Mouse (Mus musculus): ENCODE data around the gene Tent5b. TPM values are rescaled to one million over a fixed set of nuclear protein-coding genes. Genes with fewer than 3 reads are reported as not detected.
A peak's percentile ranks its signal among the peaks of the same experiment; 100 is the strongest.

The Tent5b gene
- polyA plus RNA-seq, 1 experiment from 2014 or later: 1.5 TPM

DNA sequence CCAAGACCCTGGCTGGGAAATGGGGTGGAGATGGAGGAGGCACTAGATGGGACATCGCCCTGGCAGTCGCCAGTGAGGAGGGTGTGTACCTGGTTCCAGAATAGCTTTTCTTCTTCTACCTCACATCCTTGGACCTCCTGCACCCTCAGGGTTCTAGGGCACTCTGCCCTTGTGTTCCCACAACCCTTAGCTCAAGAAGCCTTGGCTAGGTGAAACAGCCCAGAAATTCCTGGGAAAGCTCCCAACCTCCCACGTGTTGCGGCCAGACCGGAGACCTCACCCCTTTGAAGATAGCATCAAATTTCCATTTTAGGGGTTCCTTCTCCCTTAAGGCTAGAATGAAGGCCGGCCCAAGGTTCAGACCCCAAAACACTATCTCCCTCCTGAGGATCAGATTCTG lies 822 bp downstream of the Tent5b start:
- peak overlapping the region; percentile 66 for H3K4me3 ChIP-seq
- peaks cover 40% of the 10 kb centered on the region for H3K4me1 ChIP-seq
- no peaks in the 10 kb centered on the region for H3K9me3 ChIP-seq
- 41% methylated on average over 6 of the region's 6 CpGs for WGBS
- peak overlapping the region; percentile 66; the same call in 1 of the 2 replicates for H3K27ac ChIP-seq
- peaks cover 82% of the 10 kb centered on the region for H3K27me3 ChIP-seq (ENCODE audit: insufficient read depth, poor library complexity, severe bottlenecking)
- H3K36me3 ChIP-seq: no peaks in the 10 kb centered on the region
- DNase-seq (ENCODE audit: low spot score): no peak

DNA sequence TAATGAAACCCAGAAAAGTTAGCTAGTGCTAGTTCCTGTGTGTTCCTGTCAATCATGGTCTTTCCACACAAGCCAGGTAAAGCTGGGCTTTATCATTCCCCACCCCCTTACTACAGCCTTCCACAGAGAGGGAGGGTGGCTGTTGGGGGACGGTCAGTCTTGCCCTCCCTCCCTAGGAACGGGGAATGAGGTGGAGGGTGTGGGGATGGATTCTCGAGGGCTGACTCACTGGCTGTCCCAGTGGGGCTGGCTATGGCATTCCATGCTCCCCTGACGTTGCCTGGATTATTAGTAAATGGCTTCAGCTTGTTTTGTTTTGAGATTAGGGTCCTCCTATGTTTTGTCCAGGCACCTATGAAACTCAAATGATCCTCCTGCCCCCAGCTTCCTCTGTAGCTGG lies 1.6 kb downstream of the Tent5b start:
- 11% methylated on average over 4 of the region's 4 CpGs for WGBS
- peaks cover 78% of the 10 kb centered on the region for H3K27me3 ChIP-seq (ENCODE audit: insufficient read depth, poor library complexity, severe bottlenecking)

DNA sequence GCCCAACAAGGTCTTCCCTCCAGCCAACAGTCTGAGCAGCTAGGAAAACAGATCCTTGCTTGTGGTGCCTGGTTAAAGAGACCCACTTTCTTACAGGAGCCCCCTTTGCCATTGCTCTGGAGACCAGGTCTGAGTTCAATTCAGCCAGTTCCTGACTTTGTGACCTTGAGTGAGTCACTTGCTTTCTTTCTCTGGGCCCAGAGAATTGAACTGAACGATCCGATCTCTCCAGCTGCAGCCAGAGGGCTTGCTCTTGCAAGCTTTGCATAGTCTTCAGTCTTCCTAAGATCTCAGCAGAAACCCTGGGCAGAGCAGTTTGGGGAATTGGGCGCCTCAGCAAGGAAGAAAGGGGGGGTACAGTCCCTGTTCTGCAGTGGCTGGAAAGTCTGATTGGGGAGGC lies 2.5 kb downstream of the Tent5b start:
- WGBS: 82% methylated on average over 3 of the region's 3 CpGs
- peaks cover 72% of the 10 kb centered on the region for H3K27me3 ChIP-seq (ENCODE audit: insufficient read depth, poor library complexity, severe bottlenecking)
- H3K4me1 ChIP-seq: peaks cover 46% of the 10 kb centered on the region
- DNase-seq (ENCODE audit: low spot score): no peak
- H3K4me3 ChIP-seq: no peak overlapping the region
- no peak overlapping the region for H3K27ac ChIP-seq
- no peaks in the 10 kb centered on the region for H3K9me3 ChIP-seq
- H3K36me3 ChIP-seq: no peaks in the 10 kb centered on the region

More for the DNA sequence above, 1.6 kb downstream of the Tent5b start:
- Histone ChIP-seq H3K27ac (0 out of 2 replicates have a peak overlapping the region, but pooled peaks have one; percentile 13), H3K36me3 (no peaks in the 10 kb centered on the region), H3K9me3 (no peaks in the 10 kb centered on the region), H3K4me3 (no peak overlapping the region), H3K4me1 (peaks cover 43% of the 10 kb centered on the region)
- no peak for DNase-seq (ENCODE audit: low spot score)

DNA sequence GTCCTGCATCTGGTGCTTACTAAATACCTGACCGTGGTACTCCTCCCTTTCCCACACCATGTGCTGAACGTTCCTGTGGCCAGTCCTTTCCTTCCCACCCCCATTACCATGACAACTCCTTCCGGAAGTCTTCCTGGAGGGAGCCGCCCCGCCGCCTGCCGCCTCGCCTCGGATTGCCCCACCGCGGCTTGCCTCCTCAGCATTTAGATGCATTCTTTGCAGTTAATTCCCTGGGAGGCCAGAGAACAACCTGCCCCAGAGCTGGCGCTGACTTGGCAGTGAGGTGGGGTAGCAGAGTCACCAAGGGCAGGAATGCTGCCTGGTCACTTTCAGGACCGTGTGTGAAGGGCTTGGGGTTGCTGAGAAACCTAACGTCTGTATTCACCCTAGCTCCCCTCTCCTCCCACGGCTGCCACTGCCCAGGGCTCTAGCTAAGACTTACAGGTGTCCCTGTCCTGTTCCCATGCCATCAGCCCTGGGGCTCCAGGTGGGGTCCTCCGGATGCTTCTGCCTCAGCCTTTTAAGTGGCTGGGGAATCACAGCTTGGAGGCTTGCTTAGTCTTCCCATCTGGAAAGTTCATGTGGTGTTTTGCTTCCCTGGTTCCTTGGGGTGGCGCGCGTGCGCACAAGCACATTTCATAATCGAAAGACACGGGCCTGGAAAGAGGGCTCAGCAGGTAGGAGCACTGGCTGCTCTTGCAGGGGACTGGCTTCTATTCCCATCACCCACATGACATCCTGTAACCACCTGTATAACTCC lies 4.5 kb downstream of the Tent5b start:
- WGBS: 11% methylated on average over 22 of the region's 22 CpGs
- H3K36me3 ChIP-seq: no peaks in the 10 kb centered on the region
- H3K4me3 ChIP-seq: peak overlapping the region; percentile 47
- DNase-seq (ENCODE audit: low spot score): no peak
- peak overlapping the region; percentile 64 for H3K27ac ChIP-seq
- H3K27me3 ChIP-seq (ENCODE audit: insufficient read depth, poor library complexity, severe bottlenecking): peaks cover 53% of the 10 kb centered on the region
- peaks cover 50% of the 10 kb centered on the region for H3K4me1 ChIP-seq
- H3K9me3 ChIP-seq: no peaks in the 10 kb centered on the region

DNA sequence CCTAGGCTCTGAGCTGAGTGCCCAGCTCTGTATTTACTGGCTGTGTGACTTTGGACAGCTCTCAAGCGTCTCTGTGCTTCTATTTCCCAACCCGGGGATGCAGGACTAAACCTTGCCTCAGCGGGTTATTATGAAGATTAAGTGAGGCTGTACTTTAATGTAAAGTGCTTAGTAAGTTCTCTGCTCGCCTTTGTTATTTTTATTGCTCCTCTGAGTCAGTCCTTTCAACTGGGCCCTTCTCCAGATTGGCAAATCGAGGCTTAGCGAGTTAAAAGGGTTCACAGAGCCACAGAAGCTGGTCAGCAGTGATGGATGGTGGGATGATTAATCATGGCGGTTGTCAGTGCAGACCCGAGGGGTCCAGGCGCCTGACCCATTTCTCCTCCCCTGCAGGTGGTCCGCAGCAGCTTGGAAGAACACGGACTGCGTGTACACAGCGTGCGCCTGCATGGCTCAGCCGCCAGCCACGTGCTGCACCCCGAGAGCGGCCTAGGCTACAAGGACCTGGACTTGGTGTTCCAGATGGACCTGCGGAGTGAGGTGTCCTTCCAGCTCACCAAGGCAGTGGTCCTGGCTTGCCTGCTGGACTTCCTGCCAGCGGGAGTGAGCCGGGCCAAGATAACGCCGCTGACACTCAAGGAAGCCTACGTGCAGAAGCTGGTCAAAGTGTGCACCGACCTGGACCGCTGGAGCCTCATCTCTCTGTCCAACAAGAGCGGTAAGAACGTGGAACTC lies 5.9 kb downstream of the Tent5b start:
- no peak for DNase-seq (ENCODE audit: low spot score)
- Histone ChIP-seq H3K9me3 (no peaks in the 10 kb centered on the region), H3K36me3 (no peaks in the 10 kb centered on the region), H3K4me1 (peaks cover 43% of the 10 kb centered on the region), H3K27me3 (ENCODE audit: insufficient read depth, poor library complexity, severe bottlenecking) (peaks cover 43% of the 10 kb centered on the region), H3K27ac (no peak overlapping the region), H3K4me3 (no peak overlapping the region)
- WGBS: 83% methylated on average over 28 of the region's 28 CpGs

DNA sequence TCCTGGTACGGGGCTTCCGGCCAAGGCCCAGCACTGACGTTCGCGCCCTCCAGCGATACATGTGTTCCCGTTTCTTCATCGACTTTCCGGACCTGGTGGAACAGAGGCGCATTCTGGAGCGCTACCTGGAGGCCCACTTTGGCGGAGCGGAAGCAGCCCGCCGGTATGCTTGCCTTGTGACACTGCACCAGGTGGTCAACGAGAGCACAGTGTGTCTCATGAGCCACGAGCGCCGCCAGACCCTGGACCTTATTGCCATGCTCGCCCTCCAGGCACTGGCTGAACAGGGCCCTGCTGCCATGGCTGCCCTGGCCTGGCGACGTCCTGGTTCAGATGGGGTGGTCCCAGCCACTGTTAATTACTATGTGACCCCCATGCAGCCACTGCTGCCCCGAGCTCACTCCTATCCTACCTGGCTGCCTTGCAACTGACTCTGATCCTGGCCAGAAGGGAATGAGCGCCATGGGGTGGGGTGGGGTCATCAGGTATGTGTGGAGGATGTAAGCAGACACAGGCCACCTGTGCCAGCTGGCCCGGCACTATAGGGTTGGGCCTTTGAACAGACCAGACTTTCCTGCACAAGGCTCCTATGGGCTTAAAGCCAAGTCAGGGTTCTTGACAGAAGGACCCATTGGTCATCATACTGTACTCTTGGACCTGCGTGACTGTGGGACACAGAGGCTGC lies 6.9 kb downstream of the Tent5b start:
- DNase-seq (ENCODE audit: low spot score): no peak
- Histone ChIP-seq H3K4me3 (no peak overlapping the region), H3K36me3 (no peaks in the 10 kb centered on the region), H3K4me1 (peaks cover 43% of the 10 kb centered on the region), H3K9me3 (no peaks in the 10 kb centered on the region), H3K27me3 (ENCODE audit: insufficient read depth, poor library complexity, severe bottlenecking) (peaks cover 33% of the 10 kb centered on the region), H3K27ac (no peak overlapping the region)
- WGBS: 87% methylated on average over 26 of the region's 26 CpGs

DNA sequence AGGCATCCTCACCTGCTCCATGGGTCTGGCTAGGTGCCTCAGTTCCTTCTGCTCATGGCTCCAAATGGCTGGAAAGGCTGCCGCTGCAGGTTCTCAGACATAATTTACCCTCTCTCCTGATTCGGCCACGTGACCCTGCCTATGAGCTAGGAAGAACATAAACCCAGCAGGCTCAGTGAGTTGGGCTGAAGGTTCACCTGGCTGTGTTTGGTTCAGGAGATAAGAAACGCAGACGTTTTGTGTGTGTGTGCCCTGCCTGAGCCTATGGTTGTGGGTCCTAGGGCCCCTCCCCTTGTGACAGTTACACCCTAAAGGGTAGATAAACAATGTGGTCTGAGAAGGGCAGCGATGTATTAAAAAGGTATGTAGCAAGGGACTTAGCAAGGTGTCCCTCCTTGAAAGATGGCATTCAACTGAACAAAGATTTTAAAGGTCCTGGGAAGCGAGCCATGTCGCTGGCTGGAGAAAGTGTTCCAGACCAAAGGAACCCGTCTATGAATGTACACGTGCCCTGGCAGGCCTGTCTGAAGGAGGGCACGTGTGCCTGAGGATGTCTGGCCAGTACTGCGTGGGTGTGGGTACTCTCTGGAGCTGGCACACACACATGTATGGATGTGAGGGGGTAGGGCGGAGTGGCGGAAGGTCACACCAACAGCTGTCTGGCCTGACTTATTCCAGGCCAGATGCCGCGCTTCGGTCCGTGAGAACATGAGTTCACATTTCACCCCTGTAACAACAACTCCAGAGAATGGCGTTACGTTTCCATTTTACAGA lies 8.9 kb downstream of the Tent5b start:
- Histone ChIP-seq H3K4me3 (no peak overlapping the region), H3K9me3 (no peaks in the 10 kb centered on the region), H3K27me3 (ENCODE audit: insufficient read depth, poor library complexity, severe bottlenecking) (peaks cover 19% of the 10 kb centered on the region), H3K27ac (peak overlapping the region; percentile 32), H3K36me3 (no peaks in the 10 kb centered on the region), H3K4me1 (peaks cover 49% of the 10 kb centered on the region)
- no peak for DNase-seq (ENCODE audit: low spot score)
- WGBS: 82% methylated on average over 20 of the region's 20 CpGs

DNA sequence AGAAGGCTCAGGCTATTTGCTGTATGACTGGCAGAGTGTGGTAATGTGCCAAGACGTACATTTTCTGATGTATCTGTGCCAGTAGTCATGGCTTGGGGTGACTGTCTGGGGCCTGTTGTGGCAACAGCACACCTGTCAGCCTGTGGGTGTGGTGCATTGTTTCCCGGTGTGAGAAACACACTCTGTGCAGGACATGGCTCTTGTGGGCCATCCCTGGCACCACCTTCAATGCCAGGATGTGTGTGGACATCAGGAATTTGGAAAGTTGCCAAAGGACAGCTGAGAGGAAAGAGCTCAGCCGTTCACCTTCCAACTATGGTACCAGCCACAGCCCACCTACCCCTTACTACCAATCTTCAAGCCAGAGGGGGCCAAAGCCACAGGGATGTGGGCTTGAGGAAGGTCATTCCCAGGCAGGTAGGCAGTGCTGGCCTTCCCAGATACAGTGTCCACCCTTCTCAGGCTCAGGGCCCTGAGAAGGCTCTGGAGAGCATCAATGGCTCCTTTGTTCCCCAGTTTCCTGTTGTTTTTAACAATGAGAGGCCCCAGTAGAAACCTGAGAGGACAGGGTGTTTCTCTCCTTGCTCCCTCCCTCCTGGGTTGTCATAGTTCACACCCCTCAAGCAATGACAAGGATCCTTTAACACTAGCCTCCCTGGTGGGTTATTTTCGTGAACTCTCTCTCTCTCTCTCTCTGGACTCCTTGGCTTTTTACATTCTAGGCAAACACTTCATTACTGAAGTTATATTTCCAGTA lies 9.7 kb downstream of the Tent5b start:
- Histone ChIP-seq H3K27me3 (ENCODE audit: insufficient read depth, poor library complexity, severe bottlenecking) (peaks cover 12% of the 10 kb centered on the region), H3K4me1 (peaks cover 49% of the 10 kb centered on the region), H3K4me3 (no peak overlapping the region), H3K36me3 (no peaks in the 10 kb centered on the region), H3K27ac (peak overlapping the region; percentile 48), H3K9me3 (no peaks in the 10 kb centered on the region)
- DNase-seq (ENCODE audit: low spot score): no peak
- WGBS: 50% methylated on average over 4 of the region's 4 CpGs

DNA sequence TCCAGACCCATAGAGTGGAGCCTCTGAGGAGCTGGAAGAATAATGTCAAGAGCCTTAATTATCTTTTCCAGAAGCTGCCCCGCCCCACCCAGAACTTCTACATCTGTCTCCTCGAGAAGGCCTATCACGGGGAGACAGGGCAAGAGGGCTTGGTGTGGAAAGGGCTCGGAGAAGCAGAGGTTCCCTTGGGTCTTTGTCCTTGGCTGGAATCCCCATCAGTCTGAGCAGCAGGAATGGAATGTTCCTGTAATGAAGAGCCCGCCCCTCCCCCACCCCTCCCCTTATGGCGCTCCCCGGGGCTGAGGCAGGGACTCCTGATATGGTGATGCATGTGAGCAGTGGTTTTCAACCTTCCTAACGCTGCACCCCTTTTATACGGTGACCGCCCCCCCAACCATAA lies 11.9 kb downstream of the Tent5b start:
- H3K36me3 ChIP-seq: no peaks in the 10 kb centered on the region
- H3K27me3 ChIP-seq (ENCODE audit: insufficient read depth, poor library complexity, severe bottlenecking): peaks cover 24% of the 10 kb centered on the region
- no peaks in the 10 kb centered on the region for H3K9me3 ChIP-seq
- peaks cover 43% of the 10 kb centered on the region for H3K4me1 ChIP-seq
- H3K4me3 ChIP-seq: 0 out of 2 replicates have a peak overlapping the region, but pooled peaks have one; percentile 5
- peak overlapping the region; percentile 85 for H3K27ac ChIP-seq
- WGBS: 26% methylated on average over 10 of the region's 10 CpGs
- no peak for DNase-seq (ENCODE audit: low spot score)

DNA sequence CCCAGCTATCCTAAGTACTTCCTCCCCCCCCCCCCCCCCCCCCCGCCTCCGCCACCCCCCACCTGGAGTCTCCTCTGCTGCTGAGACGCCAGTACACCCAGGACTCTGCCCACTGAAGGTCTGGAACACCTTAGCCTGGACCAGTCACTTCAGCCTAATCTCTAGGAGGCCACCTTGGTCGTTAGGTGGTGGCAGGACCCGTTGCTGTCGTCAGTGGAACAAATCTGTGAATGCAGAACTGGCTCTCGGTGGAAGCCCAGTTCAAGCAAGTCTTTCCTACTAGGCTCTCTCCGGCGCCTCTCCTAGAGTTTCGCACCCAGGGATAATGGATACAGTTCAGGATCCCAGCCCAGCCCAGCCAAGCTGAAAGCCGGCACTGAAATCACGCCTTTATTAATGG lies 14.0 kb downstream of the Tent5b start:
- Histone ChIP-seq H3K4me1 (peaks cover 57% of the 10 kb centered on the region), H3K4me3 (peak overlapping the region; percentile 56), H3K9me3 (no peaks in the 10 kb centered on the region), H3K36me3 (no peaks in the 10 kb centered on the region), H3K27me3 (ENCODE audit: insufficient read depth, poor library complexity, severe bottlenecking) (peaks cover 44% of the 10 kb centered on the region), H3K27ac (peak overlapping the region; percentile 62; the same call in 1 of the 2 replicates)
- DNase-seq (ENCODE audit: low spot score): no peak
- 20% methylated on average over 9 of the region's 12 CpGs for WGBS

DNA sequence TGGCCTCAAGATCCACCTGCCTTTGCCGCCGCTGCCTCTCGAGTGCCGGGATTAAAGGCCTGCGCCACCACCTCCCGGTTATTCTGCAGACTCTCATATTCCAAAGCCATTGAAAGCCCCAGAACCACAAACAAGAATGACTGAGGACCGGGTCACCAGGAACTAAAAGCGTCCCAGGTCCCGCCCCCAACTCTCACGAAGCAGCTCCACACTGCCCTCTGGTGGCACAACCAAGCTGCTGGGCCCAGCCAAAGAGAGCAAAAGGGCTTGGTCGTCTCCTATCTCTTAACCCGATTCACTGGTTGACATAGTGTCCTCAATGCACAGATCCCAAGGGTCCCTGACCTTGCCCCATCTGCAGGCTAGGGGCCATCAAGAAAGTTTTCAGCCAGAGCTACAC lies 14.5 kb downstream of the Tent5b start:
- peaks cover 54% of the 10 kb centered on the region for H3K4me1 ChIP-seq
- no peaks in the 10 kb centered on the region for H3K36me3 ChIP-seq
- H3K4me3 ChIP-seq: peak overlapping the region; percentile 56
- peak; percentile 92 for DNase-seq (ENCODE audit: low spot score)
- H3K27ac ChIP-seq: peak overlapping the region; percentile 62; the same call in 1 of the 2 replicates
- peaks cover 49% of the 10 kb centered on the region for H3K27me3 ChIP-seq (ENCODE audit: insufficient read depth, poor library complexity, severe bottlenecking)
- WGBS: 2% methylated on average over 12 of the region's 12 CpGs
- no peaks in the 10 kb centered on the region for H3K9me3 ChIP-seq

DNA sequence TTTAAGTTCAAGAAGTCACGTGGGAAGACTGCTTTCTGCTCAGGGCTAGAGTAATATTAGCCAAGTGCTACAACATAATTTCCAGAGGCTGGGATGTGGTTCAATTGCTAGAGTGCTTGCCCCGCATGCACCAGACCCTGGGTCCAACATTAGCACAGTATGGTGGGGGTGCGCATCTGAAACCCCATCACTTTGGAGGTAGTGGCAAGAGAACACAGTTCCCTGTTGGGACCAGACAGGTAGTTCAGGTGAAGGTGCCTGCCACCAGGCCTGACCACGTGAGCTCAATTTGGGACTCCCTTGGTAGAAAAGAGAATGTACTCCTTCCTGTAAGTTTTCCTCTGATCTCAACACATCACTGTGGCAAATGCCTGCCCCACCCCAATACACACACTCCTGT lies 14.9 kb downstream of the Tent5b start:
- Histone ChIP-seq H3K4me3 (no peak overlapping the region), H3K27me3 (ENCODE audit: insufficient read depth, poor library complexity, severe bottlenecking) (peaks cover 53% of the 10 kb centered on the region), H3K36me3 (no peaks in the 10 kb centered on the region), H3K9me3 (no peaks in the 10 kb centered on the region), H3K27ac (no peak overlapping the region), H3K4me1 (peaks cover 49% of the 10 kb centered on the region)
- no peak for DNase-seq (ENCODE audit: low spot score)
- WGBS: 61% methylated on average over 4 of the region's 4 CpGs

Measured in heart, embryonic 10.5 days (tissue).